Mouse (Mus musculus): Measurements from ENCODE around the gene Rps28. TPM values are rescaled to one million over a fixed set of nuclear protein-coding genes. Genes with fewer than 3 reads are reported as not detected.
A peak's percentile ranks its signal among the peaks of the same experiment; 100 is the strongest.
"Not testable (repeated sequence)": the region's sequence is repeated elsewhere in the genome, so short reads cannot be mapped to it uniquely, and the experiment has no call there.

Gene Rps28
- total RNA-seq (2021): 100 to 1,000 TPM; 702 to 791 TPM
- long read RNA-seq, experiment 1, transcript Rps28-205 (4 exons, 382 nt): major isoform, 278 of 367 reads
- long read RNA-seq, experiment 1, transcript Rps28-201 (4 exons, 392 nt): minor isoform, 86 of 367 reads
- long read RNA-seq, experiment 1, partial matches to known transcripts: 3 of 367 reads
- long read RNA-seq, experiment 1, other reads (novel, unspliced or antisense): 0 of 367 reads
- long read RNA-seq, experiment 2, transcript Rps28-205 (4 exons, 382 nt): major isoform, 297 of 437 reads
- long read RNA-seq, experiment 2, transcript Rps28-201 (4 exons, 392 nt): minor isoform, 131 of 437 reads
- long read RNA-seq, experiment 2, partial matches to known transcripts: 3 of 437 reads
- long read RNA-seq, experiment 2, other reads (novel, unspliced or antisense): 2 of 437 reads

DNA sequence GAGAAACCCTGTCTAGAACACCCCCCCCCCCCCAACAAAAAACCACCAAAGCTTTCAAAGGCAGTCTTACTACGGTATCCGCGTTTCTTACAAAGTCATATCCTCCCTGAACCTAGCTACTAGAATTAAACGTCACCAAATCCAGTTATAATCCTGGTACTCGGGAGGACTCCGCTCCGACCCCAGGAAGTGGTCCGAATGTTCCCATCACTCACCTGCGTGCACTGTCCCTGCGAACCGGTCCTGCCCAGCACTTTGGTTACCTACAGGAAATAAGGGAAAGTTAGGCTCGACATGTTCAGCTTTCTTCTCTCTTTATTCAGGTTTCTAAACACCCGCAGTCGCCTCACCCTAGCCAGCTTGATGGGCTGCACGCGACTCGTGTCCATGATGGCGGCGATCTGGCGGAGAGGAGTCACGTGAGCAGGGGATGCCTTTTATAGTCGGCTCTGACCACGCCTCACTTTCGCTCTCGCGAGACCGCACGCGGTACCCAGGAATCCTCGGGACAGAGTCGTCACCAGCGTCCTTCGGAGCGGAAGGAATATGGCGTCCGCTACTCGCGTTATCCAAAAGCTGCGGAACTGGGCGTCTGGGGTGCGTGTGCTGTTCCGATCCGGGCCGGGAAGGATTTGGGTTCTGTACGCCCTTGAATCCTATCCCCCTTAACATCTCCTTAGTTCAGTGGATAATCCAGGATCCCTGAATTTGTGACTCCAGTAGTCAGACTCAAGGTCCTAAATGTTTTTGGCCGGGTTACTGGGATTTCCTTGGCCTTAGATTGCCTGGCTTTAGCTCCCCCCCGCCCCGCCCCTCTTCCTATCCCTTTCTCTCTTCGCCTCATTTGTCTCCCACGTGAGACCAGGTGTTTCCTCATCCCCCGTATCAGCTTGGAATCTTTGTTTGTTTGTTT lies at the start of gene Rps28, which contains the start of gene Ndufa7:
Gene Rps28, minus strand, starts transcription at position 479 of the 913 bp plus-strand sequence.
Gene Ndufa7, plus strand, starts transcription at position 489 of the 913 bp plus-strand sequence.
- peak; percentile 99 to 100 for DNase-seq

DNA sequence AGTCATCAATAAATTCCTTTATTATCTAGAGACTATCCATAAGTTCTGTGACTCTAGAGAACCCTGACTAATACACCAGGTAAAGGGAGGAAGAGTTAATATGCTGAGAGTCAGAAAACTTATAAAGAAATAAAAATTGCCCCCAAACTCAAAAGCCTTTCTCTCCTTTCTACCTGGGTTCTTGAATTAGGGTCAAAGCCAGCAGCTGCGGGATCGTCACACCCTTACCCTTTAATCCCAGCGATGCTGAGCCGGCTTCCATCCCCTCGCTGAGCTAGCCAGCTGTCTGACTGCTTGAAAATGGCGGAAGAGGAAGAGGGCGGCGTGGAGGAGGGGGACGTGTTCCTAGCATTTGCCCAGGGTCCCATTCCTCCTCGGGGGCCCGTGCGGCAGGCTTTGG lies 49.2 kb upstream of the Rps28 start, which contains the start of gene Gm7029:
Gene Gm7029, plus strand, starts transcription at position 301 of the 400 bp plus-strand sequence.
- DNase-seq: not testable (repeated sequence)

DNA sequence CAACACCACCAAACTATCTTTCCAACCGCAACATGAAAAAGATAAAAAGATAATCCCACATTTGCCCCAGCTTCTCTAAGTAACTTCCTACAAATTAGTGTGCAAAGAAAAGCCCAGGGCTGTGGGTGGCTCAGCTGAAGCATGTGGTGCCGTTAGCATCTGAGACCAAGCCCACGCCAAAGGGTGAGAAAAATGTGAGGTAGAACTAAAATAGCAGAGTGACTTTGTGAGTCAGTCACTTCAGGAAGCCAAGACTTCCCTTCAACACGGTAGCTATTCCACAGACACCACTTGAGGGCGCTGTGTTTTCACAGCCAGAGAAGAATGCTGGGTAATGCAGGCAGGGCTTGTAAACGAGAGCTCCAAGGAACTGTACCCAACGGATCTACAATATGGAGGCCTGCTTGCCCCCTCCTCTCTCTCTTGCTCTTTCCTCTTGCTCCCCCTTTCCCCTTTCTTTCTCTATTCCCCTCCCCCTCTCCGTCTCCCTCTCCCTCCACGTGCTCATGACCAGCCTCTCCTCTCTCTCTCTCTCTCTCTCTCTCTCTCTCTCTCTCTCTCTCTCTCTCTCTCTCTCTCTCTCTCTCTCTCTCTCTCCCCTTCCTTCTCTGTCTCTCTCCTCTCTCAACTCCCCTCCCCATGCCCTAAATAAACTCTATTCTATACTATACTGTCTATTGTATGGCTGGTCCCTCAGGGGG lies 41.1 kb upstream of the Rps28 start:
- DNase-seq: peak; percentile 31 to 37

DNA sequence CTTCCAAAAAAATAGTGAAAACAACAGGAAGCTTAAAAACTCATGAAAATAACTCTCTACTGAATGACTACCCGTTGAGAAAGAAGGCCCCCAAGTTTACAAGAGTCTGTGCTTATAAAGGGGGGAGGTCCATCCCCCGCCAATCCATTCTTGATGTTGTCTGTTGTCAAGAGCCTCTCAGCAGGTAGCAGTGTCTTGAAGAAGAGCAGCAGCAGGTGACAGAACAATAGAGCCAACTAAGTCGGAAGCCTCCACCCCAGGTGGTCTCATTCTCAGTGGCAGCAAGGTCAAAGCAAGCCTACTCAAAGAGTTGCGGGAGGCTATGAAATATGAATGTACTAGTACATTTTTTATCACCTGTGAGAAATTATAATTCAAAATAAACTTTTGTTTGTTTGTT lies 33.5 kb upstream of the Rps28 start:
- DNase-seq: no peak

DNA sequence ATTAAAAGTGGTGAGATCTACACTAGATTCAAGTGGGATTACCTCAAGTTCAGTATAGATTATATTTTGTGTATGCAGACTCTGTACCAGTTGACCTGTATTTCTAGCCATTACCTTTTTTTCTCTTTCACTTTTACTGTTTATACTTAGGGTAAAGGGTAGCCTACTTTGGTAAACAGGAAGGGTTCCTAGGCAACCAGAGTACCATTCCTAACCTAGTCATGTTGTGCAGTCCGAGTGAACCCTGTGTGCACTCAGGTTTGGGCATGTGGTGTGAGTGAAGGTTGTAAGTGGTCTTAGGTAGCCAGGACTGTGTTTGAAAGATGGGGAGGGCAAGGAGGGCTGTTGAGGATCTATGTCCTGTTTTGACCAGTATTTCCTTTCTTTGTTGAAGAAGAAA lies 27.0 kb upstream of the Rps28 start:
- DNase-seq: no peak

DNA sequence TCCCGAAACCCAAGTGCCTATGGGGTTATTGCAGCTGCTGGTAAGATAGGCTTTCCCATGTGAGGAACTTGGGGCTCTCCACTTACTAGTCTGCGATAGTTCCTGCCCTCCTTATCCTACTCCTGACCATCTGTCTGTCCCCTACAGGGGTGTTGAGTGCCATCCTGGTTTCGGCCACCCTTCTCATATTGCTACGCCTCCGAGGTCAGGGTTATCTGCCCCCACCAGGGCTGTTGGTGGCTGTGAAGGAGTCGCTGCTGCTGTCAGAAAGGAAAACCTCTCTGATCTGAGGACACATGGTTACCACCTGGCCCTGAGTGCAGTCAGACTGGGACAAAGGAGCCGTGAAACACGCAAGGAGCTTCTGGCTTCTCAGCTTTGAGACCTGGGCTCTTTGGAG lies 23.8 kb upstream of the Rps28 start:
- DNase-seq: no peak

DNA sequence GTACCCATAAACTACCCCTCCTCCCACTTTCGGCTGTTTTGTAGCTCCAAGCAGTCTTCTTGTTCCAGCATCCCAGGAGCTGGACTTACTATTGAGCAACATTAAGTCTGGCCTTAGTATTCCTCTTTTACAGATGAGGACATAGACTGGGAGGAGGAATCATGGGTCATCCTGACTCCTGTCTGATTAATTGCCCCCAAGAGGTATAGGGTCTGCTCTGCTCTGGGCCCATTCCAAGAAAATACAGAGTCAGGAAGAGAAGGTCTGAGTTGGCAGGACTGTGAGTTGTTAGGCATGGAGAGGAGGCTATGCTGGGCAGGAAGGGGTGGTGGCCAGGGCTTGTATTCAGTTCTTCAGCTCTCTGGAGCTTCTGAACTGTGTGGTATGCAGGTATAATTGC lies 19.8 kb upstream of the Rps28 start:
- no peak for DNase-seq

DNA sequence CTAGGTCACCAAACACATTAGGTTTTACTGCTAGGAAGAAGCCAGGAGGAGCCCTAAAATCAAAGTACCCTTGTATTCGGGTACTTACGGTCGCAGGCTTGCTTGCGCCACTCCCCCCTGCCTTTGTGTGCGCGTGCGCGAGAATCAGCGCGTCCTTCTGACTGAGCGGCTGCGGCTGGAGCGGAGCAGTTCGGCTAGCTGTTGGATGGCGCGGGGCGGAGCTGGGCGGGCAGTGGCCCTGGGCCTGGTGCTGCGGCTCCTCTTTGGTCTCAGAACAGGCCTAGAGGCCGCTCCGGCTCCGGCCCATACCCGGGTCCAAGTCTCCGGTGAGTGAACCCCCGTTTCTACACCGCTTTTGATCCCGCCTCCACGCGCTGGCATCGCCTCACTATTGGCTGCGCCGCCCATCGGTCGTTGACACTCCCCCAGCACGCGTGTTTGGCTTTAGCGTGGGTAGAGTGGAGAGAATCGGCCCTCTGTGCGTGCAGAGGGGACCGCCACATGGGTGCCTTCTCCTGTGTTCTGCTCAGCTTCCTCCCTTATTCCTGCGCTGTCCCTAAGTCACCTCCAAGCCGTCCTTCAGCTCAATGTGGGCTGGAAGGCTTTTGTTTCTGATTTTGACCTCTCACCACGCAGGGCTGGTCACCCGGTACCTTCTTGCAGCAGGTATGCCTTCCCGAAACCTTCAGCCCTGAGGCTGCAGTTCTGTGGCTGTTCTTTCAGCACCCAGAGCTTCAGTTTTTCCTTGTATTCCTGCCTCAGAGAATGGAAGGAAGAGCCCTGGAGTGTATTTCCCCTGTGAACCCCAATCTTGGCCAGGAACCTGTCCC lies 18.8 kb upstream of the Rps28 start, which contains the start of gene Cd320:
Gene Cd320, plus strand, starts transcription at position 126 of the 830 bp plus-strand sequence.
- peak; percentile 95 for DNase-seq

DNA sequence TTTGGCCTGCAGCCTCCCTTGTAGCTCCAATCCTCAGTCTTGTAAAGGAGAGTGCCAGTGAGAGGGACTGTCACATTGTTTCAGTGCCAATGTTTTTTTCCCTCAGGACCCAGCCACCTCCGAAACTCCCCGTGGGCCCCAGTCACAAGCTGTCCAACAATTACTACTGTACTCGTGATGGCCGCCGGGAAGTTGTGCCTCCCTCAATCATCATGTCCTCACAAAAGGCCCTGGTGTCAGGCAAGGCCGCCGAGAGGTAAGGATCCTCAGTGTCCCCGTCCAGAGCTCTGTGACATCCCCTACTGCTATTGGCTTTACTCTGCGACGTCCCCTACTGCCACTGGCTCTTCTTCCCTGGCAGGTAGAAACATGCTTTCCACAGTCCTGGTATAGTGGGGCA lies 5.2 kb upstream of the Rps28 start:
- DNase-seq: no peak

DNA sequence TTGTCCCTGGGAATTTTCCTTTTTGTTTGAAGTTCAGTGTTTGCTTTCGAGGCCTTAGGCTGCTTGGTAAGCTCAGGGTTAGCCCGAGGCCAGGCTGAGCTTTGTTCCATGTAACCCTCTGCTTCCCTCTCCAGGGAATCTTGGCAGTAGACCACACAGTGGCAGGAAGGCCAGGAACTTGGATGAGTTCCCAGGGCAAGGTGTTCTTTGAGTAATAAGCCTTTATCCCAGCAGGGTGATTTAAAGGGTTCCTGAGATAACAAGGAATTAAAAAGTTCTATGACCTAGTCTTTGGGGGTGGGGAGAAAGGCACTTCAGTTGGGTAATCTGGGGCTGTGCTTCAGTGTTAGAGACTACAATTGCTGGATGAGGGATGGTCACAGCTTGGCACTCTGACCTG lies 4.5 kb upstream of the Rps28 start:
- peak; percentile 86 to 93 for DNase-seq

DNA sequence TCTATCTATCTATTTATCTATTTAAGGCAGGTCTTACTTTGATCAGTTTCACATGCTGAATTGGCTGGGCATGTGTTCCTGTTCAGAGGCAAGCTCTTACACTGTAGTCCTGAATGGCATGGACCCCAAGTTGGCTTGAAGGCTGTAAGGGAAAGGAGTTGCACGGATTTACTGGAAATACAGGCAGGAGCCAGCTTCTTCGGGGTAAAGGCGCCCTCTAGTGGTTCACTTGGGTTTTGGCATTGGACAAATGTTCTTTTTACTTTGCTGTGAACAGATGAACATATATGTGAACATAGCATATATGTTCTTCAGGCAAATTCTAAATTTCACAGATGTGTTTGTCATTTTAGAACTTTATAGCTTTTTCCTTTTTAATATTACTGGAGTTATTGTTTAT lies 2.5 kb upstream of the Rps28 start:
- DNase-seq: peak; percentile 79 to 86

DNA sequence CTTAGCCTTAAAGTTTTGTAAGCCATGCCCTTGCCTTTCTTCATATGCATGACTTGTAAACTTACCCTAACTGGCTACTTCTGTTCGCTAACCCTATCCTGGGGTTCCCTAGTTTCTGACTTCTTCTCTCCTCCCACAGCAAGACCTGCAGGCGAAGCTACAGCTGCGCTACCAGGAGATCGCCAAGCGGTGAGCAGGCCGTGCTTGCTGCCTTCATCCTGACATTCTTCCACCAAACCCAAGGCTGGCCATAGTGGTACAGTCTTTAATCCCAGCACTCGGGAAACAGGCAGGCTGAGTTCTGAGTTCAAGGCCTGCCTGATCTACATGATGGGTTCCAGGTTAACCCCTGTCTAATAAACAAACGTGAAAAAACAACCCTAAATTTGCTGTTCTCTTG lies 1.1 kb upstream of the Rps28 start:
- no peak for DNase-seq

DNA sequence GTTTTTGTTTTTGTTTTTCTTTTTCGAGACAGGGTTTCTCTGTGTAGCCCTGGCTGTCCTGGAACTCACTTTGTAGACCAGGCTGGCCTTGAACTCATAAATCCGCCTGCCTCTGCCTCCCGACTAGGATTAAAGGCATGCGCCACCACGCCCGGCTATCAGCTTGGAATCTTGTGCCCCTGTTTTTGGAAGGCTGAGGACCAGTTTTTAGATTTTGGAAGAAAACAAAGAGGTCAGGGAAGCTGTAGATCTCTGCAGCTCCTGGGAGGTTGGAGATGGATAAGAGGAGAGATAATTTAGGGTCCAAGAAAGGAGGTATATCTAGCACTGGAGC lies 602 bp upstream of the Rps28 start:
- not testable (repeated sequence) for DNase-seq

DNA sequence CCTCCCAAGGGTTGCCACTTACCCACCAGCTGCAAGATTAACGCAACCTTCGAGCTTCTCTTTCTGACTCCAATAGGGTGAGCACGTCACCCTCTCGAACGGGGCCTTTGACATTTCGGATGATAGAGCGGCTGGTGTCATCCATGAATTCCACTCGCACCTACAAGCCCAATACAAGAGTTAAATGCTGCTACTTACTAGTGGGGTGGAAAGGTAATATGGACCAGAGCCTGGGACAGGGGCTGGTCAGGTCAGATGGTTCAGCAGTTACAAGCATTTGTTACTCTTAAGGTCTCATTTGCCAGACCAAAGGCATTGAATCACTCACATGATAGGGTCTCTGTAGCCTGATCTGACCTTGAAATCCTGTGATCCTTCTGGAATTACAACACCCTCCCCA lies 1.2 kb downstream of the Rps28 start:
- not testable (repeated sequence) for DNase-seq

DNA sequence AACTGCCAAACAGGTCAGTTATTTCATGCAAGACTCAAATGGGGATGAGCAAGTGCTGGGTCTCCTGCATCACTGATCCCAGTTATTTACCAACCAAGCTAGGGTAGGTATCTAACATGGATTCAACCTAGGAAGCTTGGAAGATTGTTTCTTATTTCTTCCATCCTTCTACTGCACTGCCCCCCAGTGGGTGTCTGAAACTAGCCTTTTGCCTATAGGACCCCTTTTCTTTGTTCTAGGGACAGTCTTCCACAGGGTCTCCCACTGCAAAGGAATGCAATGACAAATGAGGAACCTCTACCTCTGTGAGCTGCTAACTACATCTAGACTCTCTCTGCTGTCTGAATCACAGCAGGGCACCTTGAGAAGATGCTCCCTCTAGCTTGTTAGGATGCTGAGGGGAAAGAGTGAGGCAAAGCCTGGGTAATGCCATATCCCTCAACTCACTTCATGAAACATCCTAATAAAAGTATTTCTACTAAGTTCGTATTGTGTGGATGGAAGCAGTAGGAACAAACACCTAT lies 1.9 kb downstream of the Rps28 start:
- no peak for DNase-seq

DNA sequence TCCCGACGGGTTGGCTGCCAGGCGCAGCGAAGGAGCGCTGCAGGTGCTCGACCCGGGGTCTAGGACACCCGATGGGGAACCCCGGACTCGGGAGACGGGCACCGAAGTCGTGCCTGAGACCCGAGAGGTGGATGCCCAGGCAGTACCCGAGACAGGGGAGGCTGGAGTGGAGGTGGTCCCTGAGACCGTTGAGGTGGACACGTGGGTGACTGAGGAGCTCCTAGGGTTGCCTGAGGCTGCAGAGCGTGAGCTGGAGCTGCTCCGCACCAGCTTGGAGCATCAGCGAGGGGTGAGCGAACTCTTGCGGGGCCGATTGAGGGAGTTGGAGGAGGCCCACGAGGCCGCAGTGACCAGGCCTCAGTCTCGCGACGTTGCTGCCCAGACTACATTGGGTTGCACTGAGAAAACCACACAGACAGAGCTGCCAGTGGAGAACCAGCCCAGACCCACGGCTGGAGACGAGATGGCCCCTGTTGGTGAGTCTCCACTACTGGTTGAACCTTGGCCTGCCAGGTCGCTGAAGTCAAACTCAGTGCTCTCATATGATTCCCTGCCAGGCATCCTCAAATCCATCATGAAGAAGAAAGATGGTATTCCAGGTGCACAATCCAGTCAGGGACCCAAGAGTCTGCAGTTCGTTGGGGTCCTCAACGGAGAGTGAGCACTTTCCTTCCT lies 6.3 kb downstream of the Rps28 start:
- DNase-seq: no peak

DNA sequence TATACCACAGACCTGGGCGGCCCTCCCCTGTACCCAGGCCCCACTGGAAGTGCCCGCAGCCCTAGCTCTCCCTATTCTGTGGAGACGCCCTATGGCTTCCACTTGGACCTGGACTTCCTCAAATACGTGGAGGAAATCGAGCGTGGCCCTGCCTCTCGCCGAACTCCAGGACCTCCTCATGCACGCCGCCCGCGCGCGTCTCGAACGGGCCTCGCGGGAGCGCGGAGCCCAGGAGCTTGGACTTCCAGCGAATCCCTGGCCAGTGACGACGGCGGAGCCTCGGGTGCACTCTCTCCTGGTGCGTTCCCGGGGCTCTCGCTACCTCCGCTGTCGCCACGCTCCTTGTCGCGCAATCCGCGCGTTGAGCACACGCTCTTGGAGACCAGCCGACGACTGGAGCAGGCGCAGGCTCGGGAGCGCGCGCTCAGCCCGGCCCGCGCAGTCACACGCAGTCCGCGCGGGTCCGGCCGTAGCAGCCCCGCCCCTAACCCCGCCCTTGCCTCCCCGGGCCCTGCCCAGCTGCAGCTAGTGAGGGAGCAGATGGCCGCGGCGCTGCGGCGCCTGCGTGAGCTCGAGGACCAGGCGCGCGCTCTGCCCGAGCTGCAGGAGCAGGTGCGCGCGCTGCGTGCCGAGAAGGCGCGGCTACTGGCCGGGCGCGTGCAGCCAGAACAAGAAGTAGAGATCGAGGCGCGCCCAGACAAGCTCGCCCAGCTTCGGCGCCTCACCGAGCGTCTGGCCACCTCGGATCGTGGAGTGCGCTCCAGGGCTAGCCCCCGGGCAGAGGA lies 7.0 kb downstream of the Rps28 start:
- peak; percentile 86 to 94 for DNase-seq

DNA sequence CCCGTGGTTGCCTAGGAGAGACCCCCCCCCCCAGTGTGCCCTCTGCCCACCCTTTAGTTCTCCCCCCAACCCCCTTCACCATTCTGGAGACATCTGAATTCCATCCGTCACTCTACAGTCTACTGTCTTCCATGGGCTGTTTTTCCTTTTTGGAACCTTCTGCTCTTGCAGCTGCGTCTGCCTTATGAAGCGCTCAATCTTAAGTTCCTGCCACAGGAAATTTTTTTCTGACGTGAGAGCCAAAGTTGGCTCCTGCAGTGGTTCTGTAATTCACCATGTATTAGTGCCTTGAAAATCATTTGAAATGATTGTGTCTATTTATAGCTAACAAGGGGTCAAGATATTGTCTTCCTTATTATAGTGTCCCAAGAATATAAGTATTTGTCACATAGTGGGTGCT lies 7.8 kb downstream of the Rps28 start:
- DNase-seq: peak in 1 of 2 experiments; percentile 39

DNA sequence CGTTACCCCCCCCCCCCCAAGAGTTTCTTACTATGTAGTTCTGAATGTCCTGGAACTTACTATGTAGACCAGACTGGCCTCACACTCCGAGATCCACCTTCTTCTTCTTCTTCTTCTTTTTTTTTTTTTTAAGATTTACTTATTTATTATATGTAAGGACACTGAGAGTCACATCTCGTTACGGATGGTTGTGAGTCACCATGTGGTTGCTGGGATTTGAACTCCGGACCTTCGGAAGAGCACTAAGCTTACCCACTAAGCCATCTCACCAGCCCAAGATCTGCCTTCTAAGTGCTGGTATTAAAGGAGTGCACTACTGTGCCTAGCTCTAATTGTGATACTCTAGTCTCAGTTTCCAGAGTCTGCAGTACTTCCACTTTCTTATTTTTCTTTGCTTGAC lies 9.0 kb downstream of the Rps28 start:
- no peak for DNase-seq

DNA sequence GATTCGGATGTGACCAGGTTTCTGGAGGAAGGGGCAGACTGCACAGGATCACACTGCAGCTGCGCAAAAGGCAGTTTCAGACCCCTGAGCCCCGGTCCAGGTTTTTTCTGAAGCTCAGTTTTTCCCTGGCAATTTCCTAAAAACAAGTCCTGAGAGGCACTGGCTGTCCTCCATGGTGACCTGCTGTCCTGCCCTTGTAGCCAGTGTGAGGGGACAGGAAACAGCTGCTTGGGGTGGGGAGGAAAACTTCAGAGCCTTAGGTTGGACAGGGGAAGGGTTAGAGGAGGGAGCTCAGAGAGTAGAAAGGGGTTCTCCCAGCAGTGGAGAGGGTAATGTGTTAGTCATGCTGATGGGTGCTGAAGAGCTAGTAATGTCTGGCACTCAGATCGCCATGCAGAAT lies 11.4 kb downstream of the Rps28 start:
- peak; percentile 72 to 91 for DNase-seq

Measured in heart, adult 18-20 months (tissue).